Mouse (Mus musculus): ENCODE results near the gene Prkar2a.

Gene Prkar2a

GRCm38 (mm10) chr9:108748600-108749183, 59.6 kb downstream of the Prkar2a start:
- no peak for DNase-seq (ENCODE audit: extremely low read depth, insufficient read length, low spot score)

GRCm38 (mm10) chr9:108750616-108751015, 61.5 kb downstream of the Prkar2a start:
- no peak for DNase-seq (ENCODE audit: extremely low read depth, insufficient read length, low spot score)

- DNase-seq (ENCODE audit: extremely low read depth, insufficient read length, low spot score): no peak
Measured at GRCm38 (mm10) chr9:108752142-108752920, 63.2 kb downstream of the Prkar2a start.

- DNase-seq (ENCODE audit: extremely low read depth, insufficient read length, low spot score): peak; percentile 56
Measured at GRCm38 (mm10) chr9:108753326-108753725, 64.2 kb downstream of the Prkar2a start.

GRCm38 (mm10) chr9:108753976-108754375, 64.9 kb downstream of the Prkar2a start:
- no peak for DNase-seq (ENCODE audit: extremely low read depth, insufficient read length, low spot score)

- no peak for DNase-seq (ENCODE audit: extremely low read depth, insufficient read length, low spot score)
Measured at GRCm38 (mm10) chr9:108754423-108754822, 65.3 kb downstream of the Prkar2a start.

- no peak for DNase-seq (ENCODE audit: extremely low read depth, insufficient read length, low spot score)
Measured at GRCm38 (mm10) chr9:108757406-108757805, 68.3 kb downstream of the Prkar2a start.

- no peak for DNase-seq (ENCODE audit: extremely low read depth, insufficient read length, low spot score)
Measured at GRCm38 (mm10) chr9:108759121-108759520, 70.0 kb downstream of the Prkar2a start.

- DNase-seq (ENCODE audit: extremely low read depth, insufficient read length, low spot score): peak; percentile 48
Measured at GRCm38 (mm10) chr9:108759805-108760204, 70.7 kb downstream of the Prkar2a start.

GRCm38 (mm10) chr9:108761561-108761960, 72.4 kb downstream of the Prkar2a start:
- DNase-seq (ENCODE audit: extremely low read depth, insufficient read length, low spot score): no peak

GRCm38 (mm10) chr9:108764971-108765370, 75.9 kb downstream of the Prkar2a start:
- no peak for DNase-seq (ENCODE audit: extremely low read depth, insufficient read length, low spot score)

- DNase-seq (ENCODE audit: extremely low read depth, insufficient read length, low spot score): no peak
Measured at GRCm38 (mm10) chr9:108776614-108777013, 87.5 kb downstream of the Prkar2a start.

- no peak for DNase-seq (ENCODE audit: extremely low read depth, insufficient read length, low spot score)
Measured at GRCm38 (mm10) chr9:108777276-108777675, 88.2 kb downstream of the Prkar2a start.

- DNase-seq (ENCODE audit: extremely low read depth, insufficient read length, low spot score): no peak
Measured at GRCm38 (mm10) chr9:108780959-108781358, 91.8 kb downstream of the Prkar2a start.

- no peak for DNase-seq (ENCODE audit: extremely low read depth, insufficient read length, low spot score)
Measured at GRCm38 (mm10) chr9:108781891-108782290, 92.8 kb downstream of the Prkar2a start.

GRCm38 (mm10) chr9:108782836-108783547, 93.9 kb downstream of the Prkar2a start:
- DNase-seq (ENCODE audit: extremely low read depth, insufficient read length, low spot score): no peak

- DNase-seq (ENCODE audit: extremely low read depth, insufficient read length, low spot score): peak; percentile 95
Measured at GRCm38 (mm10) chr9:108783548-108784463, 94.7 kb downstream of the Prkar2a start, which contains the start of gene Ip6k2. Ip6k2 (plus strand) TSS chr9:108783796.

GRCm38 (mm10) chr9:108785416-108785815, 96.3 kb downstream of the Prkar2a start:
- DNase-seq (ENCODE audit: extremely low read depth, insufficient read length, low spot score): no peak

- DNase-seq (ENCODE audit: extremely low read depth, insufficient read length, low spot score): no peak
Measured at GRCm38 (mm10) chr9:108786494-108786893, 97.4 kb downstream of the Prkar2a start.

GRCm38 (mm10) chr9:108787080-108787479, 98.0 kb downstream of the Prkar2a start:
- no peak for DNase-seq (ENCODE audit: extremely low read depth, insufficient read length, low spot score)
